Mouse (Mus musculus) E14TG2a.4 (cell line): ENCODE data around the gene Fndc8.

Source experiments
- H3K27me3 ChIP-seq: 2 replicates; pipeline ENCODE4 v1.6.1; 2014; ENCODE audit warnings: low read length, control low read depth; ENCODE audit not compliant: insufficient read depth
- H3K36me3 ChIP-seq: 2 replicates; pipeline ENCODE4 v1.6.1; 2014; ENCODE audit warnings: low read length, control low read depth; ENCODE audit not compliant: insufficient read depth
- H3K4me1 ChIP-seq: replicated peaks from 2 replicates; pipeline ENCODE4 v1.6.1; 2014; ENCODE audit warnings: low read depth, low read length, control low read depth
- H3K4me3 ChIP-seq: replicated peaks from 2 replicates; pipeline ENCODE4 v1.5.1; 2014; ENCODE audit warnings: mild to moderate bottlenecking, low read length
- H3K9me3 ChIP-seq: 2 replicates; pipeline ENCODE4 v1.6.1; 2014; ENCODE audit warnings: low read length, control low read depth
- CTCF ChIP-seq: conservative IDR thresholded peaks from 2 replicates; pipeline ENCODE4 v1.5.1; 2014; ENCODE audit warnings: low read length
- NANOG ChIP-seq: IDR thresholded peaks from 2 replicates; pipeline ENCODE4 v1.6.1; 2014; ENCODE audit warnings: borderline replicate concordance, low read length, mixed read lengths
- POU5F1 ChIP-seq: IDR thresholded peaks from 2 replicates; pipeline ENCODE4 v1.6.1; 2014; ENCODE audit warnings: low read length, borderline replicate concordance

Fndc8 gene

GRCm38 (mm10) chr11:82933186-82933585 lies 41.3 kb downstream of the Fndc8 start:
- Histone ChIP-seq H3K27me3 (peaks cover 74% of the 10 kb centered on the region), H3K36me3 (no peaks in the 10 kb centered on the region), H3K4me1 (peaks cover 7% of the 10 kb centered on the region), H3K9me3 (peaks cover 5% of the 10 kb centered on the region; the same call in 1 of the 2 replicates), H3K4me3 (peak overlapping the region; percentile 51; the same call in 1 of the 2 replicates)
- no peak for TF ChIP-seq POU5F1
- no peak for TF ChIP-seq CTCF
- TF ChIP-seq NANOG = no peak

- no peak for TF ChIP-seq CTCF
- no peak for TF ChIP-seq POU5F1
- no peak for TF ChIP-seq NANOG
- Histone ChIP-seq H3K4me3 (no peak overlapping the region), H3K27me3 (peaks cover 39% of the 10 kb centered on the region), H3K4me1 (peaks cover 15% of the 10 kb centered on the region), H3K9me3 (0 out of 2 replicates have a peak, but pooled peaks cover 5% of the 10 kb centered on the region), H3K36me3 (no peaks in the 10 kb centered on the region)
These were observed 51.4 kb downstream of the Fndc8 start for GRCm38 (mm10) chr11:82943336-82943735.

- TF ChIP-seq POU5F1 (no peak), NANOG (no peak)
- no peak overlapping the region for H3K4me3 ChIP-seq
- H3K36me3 ChIP-seq = no peaks in the 10 kb centered on the region
- H3K4me1 ChIP-seq = peaks cover 28% of the 10 kb centered on the region
- H3K27me3 ChIP-seq = peaks cover 39% of the 10 kb centered on the region
- no peaks in the 10 kb centered on the region for H3K9me3 ChIP-seq
These were observed 53.7 kb downstream of the Fndc8 start for GRCm38 (mm10) chr11:82945636-82946035.

GRCm38 (mm10) chr11:82947457-82947856 lies 55.5 kb downstream of the Fndc8 start:
- TF ChIP-seq CTCF = no peak
- no peak for TF ChIP-seq NANOG
- TF ChIP-seq POU5F1 = no peak
- peaks cover 50% of the 10 kb centered on the region for H3K27me3 ChIP-seq
- no peaks in the 10 kb centered on the region for H3K9me3 ChIP-seq
- H3K4me3 ChIP-seq = no peak overlapping the region
- H3K36me3 ChIP-seq = no peaks in the 10 kb centered on the region
- H3K4me1 ChIP-seq = peaks cover 45% of the 10 kb centered on the region

GRCm38 (mm10) chr11:82949036-82949435 lies 57.1 kb downstream of the Fndc8 start:
- peaks cover 47% of the 10 kb centered on the region for H3K4me1 ChIP-seq
- H3K27me3 ChIP-seq = peaks cover 52% of the 10 kb centered on the region
- H3K36me3 ChIP-seq = no peaks in the 10 kb centered on the region
- no peaks in the 10 kb centered on the region for H3K9me3 ChIP-seq
- TF ChIP-seq NANOG (no peak), POU5F1 (no peak), CTCF (no peak)
- H3K4me3 ChIP-seq = no peak overlapping the region
